Mouse (Mus musculus) C2C12 (cell line): ENCODE measurements around the gene Igsf23.

ENCODE experiments used
- CTCF ChIP-seq: IDR thresholded peaks from one replicate; pipeline ENCODE4 v1.5.1; 2011; ENCODE audit not compliant: control insufficient read depth, insufficient read depth, insufficient read length
- MAX ChIP-seq: IDR thresholded peaks from one replicate; pipeline ENCODE4 v1.6.1; 2011; ENCODE audit warnings: mild to moderate bottlenecking, control low read depth

- no peak for TF ChIP-seq CTCF
- no peak for TF ChIP-seq MAX
Observed at GRCm38 (mm10) chr7:19952320-19952986, 1.9 kb upstream of the Igsf23 start.
